Mouse (Mus musculus) urinary bladder, postnatal 10 days (tissue): ENCODE data around the gene Olfr812.
"Not testable (repeated sequence)": the region's sequence is repeated elsewhere in the genome, so short reads cannot be mapped to it uniquely, and the experiment has no call there.

Experiments used
- DNase-seq: peaks from one replicate; pipeline ENCODE4 v3.0.0; 2022; ENCODE audit warnings: low spot score

Gene Olfr812

DNA sequence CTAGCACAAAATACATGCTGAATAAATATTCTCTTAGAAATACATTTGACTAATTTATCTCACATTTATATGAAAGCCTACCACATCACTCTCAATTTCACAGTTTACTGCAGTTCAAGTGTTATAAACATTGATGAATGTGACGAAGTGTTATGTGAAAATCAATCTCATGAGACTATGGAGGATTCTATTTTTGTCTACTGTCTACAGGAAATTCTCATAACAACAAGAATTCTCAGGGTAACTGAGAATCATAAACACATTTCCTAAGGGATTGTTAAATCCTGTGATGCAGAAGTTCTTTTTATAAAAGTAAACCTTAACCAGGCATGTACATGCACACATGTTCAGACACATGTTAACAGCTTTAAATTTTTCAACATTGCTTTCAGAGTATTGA, at the start of gene Olfr812:
Gene Olfr812, minus strand, starts transcription at position 101 of the 400 bp plus-strand sequence.
- DNase-seq = no peak

DNA sequence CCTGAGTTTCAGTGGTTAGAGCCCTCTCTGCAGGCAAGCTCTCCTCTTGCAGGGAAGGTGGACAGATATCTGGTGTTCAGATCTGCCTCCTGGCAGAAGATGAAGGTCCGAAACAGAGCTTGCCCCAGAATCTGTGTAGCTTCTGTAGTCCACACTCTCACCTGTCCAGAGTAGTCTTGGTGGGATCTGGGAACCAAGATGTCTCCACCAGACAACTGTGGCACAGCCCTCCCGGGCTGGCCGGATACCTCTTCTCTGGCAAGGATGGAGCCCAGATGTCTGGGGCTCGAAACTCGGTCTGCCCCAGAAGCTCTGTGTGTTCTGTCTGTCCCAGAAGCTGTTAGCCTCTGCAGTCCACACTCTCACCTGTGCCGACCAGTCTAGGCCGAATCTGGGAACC, 40.0 kb upstream of the Olfr812 start:
- DNase-seq = no peak

DNA sequence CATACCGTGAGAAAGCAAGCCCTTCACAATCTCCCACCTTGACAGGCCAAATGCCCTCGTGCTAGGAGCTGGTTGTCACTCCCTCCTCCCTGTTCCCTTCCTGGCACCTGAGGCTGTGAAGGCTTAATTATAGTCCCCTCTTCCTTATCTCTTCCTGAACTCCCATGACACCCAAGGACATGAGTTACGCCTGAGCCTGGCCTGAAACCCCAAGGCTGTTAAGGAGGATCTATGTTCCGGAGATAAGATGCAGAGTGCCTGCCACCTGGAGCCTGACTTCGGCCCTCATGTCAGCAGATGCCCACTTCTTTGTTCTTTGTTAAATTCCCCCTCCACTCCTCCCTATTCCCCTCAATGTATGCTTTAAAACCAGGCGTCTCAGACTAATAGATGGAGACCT, 39.6 kb upstream of the Olfr812 start:
- not testable (repeated sequence) for DNase-seq

DNA sequence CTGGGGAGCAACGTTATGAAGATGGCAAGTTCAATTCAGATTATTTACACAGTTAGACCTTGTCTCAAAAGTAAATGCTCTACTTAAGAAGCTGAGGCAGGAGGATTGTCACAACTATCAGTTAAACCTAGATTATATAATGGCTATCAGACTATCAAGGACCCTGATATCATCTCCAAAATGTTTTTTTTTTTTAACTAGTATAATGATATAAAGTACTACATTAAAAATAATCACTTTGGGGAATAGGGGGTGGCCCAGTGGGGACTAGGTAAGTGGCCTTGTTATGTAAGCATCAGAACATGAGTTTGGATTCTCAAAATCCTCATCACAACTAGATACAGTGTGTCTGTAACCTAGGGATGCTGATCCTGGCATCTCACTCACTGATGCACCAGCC, 33.9 kb upstream of the Olfr812 start, which contains the start of gene Olfr814:
Gene Olfr814, minus strand, starts transcription at position 101 of the 400 bp plus-strand sequence.
- DNase-seq = not testable (repeated sequence)

DNA sequence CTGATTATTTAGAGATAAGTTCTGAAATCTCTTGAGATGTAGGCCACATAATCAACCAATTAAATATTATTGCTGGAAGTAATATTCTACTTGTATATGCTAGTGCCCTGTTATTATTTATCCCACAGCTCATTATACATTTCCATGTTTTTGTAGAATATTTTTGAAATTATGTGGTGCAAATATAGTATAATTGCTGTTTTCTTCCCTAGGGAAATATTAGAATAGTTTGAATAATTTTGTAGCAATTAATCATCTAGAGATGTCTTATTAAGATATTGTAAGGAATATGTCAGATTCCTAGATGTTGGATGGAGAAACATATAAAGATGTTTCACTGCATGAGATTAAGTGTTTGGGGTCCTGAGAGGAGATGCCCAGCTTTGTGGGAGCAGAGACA, 9.2 kb upstream of the Olfr812 start, which contains the start of gene Olfr813:
Gene Olfr813, plus strand, starts transcription at position 301 of the 400 bp plus-strand sequence.
- DNase-seq = no peak

DNA sequence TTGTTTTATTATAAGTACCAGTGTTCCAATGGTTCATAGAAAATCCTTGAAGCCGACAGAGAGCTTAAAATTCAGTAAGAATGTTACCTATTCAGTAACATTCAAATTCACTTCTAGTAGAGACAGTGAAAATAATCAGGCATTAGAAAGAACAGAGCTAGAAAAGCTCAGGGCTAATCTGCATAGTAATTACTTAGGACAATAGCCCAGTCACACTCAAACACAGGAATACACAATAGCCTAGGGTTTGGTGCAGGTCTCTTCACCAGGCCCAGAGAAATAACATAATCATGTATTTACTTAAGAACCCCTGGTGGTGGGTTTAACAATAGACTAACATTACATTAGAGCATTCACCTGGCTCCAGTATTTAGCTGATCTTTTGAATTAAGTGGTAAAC, 1.4 kb upstream of the Olfr812 start:
- no peak for DNase-seq

DNA sequence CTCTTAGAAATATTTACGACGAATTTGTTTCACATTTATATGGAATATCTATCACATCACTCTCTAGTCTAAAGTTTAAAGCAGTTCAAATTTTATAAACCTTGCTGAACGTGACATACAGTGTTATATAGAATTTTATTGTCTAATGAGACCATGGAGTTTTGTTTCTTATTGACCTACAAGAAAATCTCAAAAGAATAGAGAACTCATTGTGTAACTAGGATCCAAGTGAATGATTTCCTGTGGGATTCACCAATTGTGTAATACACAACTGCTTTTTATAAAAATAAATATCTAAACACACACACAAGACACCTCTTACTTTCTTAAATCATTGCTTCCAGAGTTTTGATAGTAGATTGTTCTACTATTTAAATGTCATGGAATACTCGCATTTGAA, 41.6 kb downstream of the Olfr812 start, which contains the start of gene Olfr811:
Gene Olfr811, minus strand, starts transcription at position 101 of the 400 bp plus-strand sequence.
- no peak for DNase-seq

DNA sequence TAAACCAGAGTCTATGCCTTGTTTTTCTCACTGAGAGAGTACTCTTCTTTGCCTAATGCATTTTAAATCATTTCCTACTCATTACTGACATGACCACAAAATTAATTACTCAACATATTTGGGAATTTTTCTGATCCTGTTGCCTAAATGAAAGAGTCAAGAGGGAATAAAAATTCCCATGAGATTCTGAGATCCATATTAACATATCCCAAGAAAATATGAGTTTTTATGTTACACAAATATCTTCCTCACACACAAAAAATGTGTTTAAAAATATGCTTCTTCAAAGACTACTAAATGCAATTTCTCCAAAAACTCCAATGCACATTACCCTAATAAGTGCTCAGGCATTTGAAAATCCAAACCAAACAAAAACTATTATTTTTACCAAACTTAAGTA, 51.1 kb downstream of the Olfr812 start, which contains the start of gene Olfr810:
Gene Olfr810, minus strand, starts transcription at position 101 of the 400 bp plus-strand sequence.
- DNase-seq = no peak
